Comparison of ENCODE assay signal across 8 mouse cellular contexts in the genomic region with DNA sequence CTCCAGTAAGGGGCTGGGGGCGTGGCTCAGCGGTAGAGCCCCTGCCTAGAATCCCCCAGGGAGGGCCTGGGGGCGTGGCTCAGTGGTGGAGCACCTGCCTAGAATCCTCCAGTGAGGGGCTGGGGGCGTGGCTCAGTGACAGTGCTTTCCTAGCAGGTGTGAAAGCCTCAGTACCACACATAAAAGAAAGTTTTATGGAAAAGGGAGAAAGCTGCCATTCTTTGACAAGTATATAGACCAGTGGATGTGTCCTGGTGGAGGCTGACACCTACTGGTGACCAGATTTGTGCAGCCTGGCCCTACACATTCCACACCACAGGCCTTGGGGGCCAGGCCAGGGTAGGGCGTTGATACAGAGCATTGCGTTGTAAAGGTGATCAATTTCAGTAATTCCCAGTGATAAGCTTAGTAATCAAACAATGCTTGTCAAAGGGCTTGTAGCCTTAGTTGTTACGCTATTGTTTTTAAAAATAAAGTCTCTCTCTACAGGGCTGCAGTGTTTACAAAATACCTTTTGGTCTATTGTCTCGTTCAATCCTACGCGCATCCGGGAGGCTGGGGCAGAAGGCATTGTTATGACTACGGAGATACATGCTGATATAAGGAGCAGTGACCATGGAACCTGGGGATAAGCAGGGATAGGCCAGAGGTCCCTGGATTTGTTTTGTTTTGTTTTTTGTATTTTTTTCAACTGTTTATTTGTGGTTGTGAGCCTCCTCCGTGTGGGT. TPM values are rescaled to one million over a fixed set of nuclear protein-coding genes. Genes with fewer than 3 reads are reported as not detected.
DNase-seq lines count a peak whose midpoint lies in the region; TF ChIP-seq lines count a peak whose summit lies in the region.

No protein-coding gene starts in this region.

- H3K27ac ChIP-seq in gastrocnemius, adult 2 months = peak overlapping the region; percentile 46; the same call in 1 of the 2 replicates

- peak; percentile 69 for TF ChIP-seq CTCF in gastrocnemius, adult 2 months (IDR thresholded peaks at IDR 0.05)

- intact Hi-C loops in gastrocnemius, adult 2 months (cut with DNase I) = loop anchor here (1.0 to 5.0 kb wide), 2 partner anchors 67 to 95 kb away; no protein-coding TSS in a partner anchor
- intact Hi-C loops in gastrocnemius, postnatal 36 days (cut with DNase I) = loop anchor here (2.0 to 5.0 kb wide), 3 partner anchors 37 to 94 kb away; no protein-coding TSS in a partner anchor
- intact Hi-C loops in heart, postnatal 14 days (cut with DNase I) = loop anchor here (2.0 to 5.0 kb wide), 3 partner anchors 37 to 94 kb away; no protein-coding TSS in a partner anchor

- DNase-seq in gastrocnemius, adult 2 months = peak; percentile 50
- no peak for DNase-seq in gastrocnemius, postnatal 36 days
- peak; percentile 21 for DNase-seq in thymus, postnatal 4 days
- DNase-seq in thymus, postnatal 36 days = no peak
- peak; percentile 50 to 53 for DNase-seq in heart, postnatal 14 days
- peak; percentile 32 for DNase-seq in lung, postnatal 25 days (ENCODE audit: low spot score)
- no peak for DNase-seq in thymus, postnatal 10 days (ENCODE audit: low spot score in 2 of 2)
- DNase-seq in left cerebral cortex, adult 9 months (ENCODE audit: low spot score in 2 of 2) = no peak

- H3K4me3 ChIP-seq in gastrocnemius, adult 2 months = no peak overlapping the region

RNA-seq across cellular contexts. Expression of a gene that starts 50.6 kb away (rescaled TPM):
- total RNA-seq in gastrocnemius, adult 2 months (2021) = 10 to 100 TPM; 19.6 to 22.9 TPM
- total RNA-seq in gastrocnemius, postnatal 36 days (2021) = 10 to 100 TPM; 23.5 to 25.4 TPM
- 10 to 100 TPM; 45.6 to 45.9 TPM for total RNA-seq in heart, postnatal 14 days (2021)

Comparison
In these comparisons a context has a peak if more than half of its experiments do, and no peak if none do; other contexts are left out.
1. DNase-seq: peak in gastrocnemius, adult 2 months (single experiment), thymus, postnatal 4 days (single experiment), heart, postnatal 14 days (2 of 2) and lung, postnatal 25 days (single experiment); none in gastrocnemius, postnatal 36 days (0 of 2), thymus, postnatal 36 days (0 of 2), thymus, postnatal 10 days (0 of 2) and left cerebral cortex, adult 9 months (0 of 2).